Mouse (Mus musculus): ENCODE data around the gene Pcdh15.

Gene Pcdh15

DNA sequence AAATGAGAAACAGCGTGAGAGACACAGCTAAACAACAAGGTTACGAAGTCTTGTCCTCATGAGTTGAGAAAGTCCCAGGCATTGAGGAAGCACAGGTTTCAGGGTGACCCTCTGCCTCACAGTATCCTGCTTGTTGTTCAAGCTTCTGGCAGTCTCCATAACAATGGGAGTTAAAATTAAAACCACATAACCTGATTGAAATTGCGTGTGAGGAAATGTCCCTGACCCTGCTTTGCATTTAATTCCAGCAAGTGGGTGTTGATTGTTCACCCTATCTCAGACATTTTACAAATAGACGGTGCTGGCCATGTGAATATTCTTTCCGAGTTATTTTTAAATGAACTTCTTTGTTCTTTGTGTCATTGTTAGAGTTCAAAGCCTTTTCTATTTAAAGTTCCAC lies 1171.8 kb downstream of the Pcdh15 start:
- DNase-seq (ENCODE audit: low spot score in 2 of 2) = no peak

DNA sequence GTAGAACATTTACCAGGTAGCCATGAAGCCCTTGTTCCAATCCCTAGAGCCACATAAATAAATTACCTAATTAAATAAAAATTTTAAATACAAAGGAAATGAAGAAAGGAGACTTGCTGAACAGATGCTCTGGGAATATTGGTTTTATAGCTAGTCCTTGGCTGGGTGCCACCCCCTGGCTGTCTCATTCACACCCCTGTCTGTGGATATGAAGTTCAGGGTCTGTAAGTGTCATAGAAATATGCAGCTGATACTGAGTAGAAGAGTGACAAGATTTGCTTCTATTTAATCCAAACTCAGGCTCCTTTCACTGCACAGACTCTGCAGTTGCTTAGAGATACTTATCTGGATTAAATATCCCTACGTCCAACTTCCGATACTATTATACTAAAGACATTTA lies 1205.0 kb downstream of the Pcdh15 start:
- no peak for DNase-seq (ENCODE audit: low spot score in 2 of 2)

- DNase-seq (ENCODE audit: low spot score in 2 of 2) = no peak
Measured at GRCm38 (mm10) chr10:74305439-74306158, 1206.5 kb downstream of the Pcdh15 start.

DNA sequence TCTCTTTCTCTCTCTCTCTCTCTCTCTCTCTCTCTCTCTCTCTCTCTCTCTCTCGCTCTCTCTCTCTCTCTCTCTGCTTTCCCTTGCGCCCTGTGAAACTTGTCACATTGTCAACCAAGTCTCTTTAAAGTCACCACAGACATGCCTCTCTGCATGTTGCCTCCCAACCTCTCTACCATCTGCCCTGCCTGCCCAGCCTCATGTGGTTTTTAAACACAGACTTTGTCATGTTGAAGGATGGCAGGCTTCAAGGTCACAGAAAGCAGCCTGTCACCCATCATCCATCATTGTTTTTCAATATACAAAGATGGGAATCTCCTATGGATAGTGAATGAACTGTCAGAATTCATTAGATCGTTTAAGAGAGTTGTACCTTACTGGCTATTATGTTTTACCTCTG lies 1207.9 kb downstream of the Pcdh15 start:
- DNase-seq (ENCODE audit: low spot score in 2 of 2) = no peak

DNA sequence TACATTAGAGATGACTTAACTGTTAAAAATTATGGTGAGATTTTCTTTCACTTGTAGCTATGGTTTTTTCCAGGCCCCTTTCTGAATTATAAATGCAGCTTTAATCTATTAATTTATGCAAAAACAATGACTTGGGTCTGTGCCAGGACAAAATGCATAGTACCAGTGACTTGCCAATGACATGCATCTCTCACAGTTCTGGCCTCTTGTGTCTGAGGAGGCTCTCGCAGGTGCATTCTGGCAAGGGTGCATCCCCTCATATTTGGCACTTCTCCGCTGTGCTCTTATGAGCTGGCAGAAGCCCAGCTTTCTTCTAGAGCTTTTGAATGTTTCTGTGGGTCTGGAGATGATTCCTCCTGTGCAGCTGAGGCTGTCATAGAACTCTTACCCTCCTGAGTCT lies 1216.9 kb downstream of the Pcdh15 start:
- no peak for DNase-seq (ENCODE audit: low spot score in 2 of 2)

- no peak for DNase-seq (ENCODE audit: low spot score in 2 of 2)
Measured at GRCm38 (mm10) chr10:74335412-74335811, 1236.3 kb downstream of the Pcdh15 start.

DNA sequence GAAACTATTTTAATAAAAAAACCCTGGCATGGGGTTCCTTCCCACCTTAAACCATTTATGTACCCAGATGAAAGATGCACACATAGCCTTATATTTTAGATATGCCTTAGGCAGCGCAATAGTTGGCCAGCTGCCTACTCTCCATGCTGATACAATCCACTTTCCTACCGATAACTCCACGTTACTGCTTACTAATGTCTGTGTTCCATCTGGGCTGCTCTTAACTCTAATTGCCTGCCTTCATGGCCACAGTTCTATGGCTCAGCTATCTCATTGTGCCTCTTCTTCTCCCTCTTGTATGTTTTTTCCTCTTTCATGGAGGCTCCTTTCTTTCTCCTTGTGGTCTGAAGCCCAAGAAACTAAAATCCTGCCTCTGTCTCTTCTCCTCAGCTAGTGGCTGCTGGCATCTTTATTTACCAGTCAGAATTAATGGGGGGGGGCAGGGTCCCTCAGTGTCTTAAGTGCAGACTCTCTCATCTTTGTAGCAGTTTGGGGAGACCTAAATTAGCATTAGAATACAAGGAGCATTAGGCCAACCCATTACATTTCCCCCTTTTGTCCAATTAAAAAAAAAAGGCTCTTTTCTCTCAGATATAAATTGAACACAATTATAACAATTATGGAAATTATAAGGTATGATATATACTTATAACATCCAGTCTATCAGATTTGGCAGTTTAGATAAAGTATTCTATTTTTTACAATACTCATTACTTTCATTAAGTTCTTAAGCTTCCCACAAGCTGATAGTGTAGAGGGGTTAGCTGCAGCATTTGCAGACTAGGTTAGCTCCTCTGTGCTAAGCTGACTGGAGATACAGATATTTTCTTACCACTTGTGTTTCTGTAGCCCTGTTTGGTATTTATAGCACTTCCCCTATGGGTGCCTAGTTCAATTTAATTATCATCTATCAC lies 1240.4 kb downstream of the Pcdh15 start:
- DNase-seq (ENCODE audit: low spot score in 2 of 2) = no peak

- no peak for DNase-seq (ENCODE audit: low spot score in 2 of 2)
Measured at GRCm38 (mm10) chr10:74359526-74359925, 1260.4 kb downstream of the Pcdh15 start.

DNA sequence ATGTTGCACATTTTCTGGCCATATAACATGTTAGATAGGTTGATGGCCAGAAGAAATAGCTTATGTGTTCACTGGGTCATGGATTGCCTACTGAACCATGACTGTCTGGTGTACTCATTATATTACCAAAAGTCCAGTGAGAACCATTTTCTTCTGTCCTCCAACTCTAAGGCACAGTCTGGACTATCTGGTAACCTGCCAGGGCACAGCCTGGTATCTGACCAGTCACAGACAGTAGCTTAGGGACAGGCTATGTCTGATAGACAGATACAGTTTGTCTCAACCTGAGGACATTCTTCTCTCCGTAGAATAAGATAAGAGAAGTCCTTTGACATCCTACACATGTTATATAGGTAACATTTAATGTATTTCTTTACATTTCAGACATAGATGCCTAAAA lies 1279.6 kb downstream of the Pcdh15 start:
- DNase-seq (ENCODE audit: low spot score in 2 of 2) = no peak

DNA sequence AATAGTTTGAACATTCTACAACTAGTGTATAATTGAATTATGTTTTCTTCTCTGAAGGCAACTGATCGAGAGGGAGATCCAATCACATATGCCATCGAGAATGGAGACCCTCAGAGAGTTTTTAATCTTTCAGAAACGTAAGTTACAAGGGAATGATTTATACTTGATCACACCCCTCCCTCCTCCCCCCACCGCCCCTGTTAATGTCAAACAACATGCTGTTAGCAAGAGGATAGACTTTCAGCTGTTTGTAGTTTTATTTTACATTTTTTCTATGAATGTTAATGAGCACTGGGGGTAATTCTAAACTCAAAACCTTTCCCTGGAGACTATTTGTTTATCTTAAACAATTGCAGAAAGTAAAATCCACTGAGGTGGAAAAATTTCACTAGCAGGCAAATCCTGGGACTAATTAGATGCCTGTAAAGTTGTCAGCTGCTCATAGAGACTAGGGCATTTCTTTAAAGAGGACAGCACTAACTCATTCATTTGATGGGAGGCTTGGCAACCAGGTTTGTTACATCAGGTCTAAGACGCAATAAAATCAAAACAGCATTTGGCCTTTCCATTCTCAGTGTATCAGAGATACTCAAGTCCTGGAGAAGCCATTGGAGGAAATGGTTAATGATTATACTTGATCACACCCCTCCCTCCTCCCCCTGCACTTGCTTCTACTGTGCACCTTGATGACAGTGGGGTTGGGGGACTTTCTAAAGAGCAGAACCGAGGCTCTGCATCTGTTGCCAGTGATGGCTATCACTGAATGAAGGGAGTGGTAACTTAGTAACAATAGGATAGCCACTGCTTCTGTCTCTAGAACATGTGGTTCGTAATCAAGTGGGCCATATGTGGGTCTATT lies 1280.4 kb downstream of the Pcdh15 start:
- DNase-seq (ENCODE audit: low spot score in 2 of 2) = no peak

GRCm38 (mm10) chr10:74387538-74388499 lies 1288.7 kb downstream of the Pcdh15 start:
- DNase-seq (ENCODE audit: low spot score in 2 of 2) = no peak

GRCm38 (mm10) chr10:74403111-74403510 lies 1304.0 kb downstream of the Pcdh15 start:
- DNase-seq (ENCODE audit: low spot score in 2 of 2) = no peak

GRCm38 (mm10) chr10:74414021-74414420 lies 1314.9 kb downstream of the Pcdh15 start:
- DNase-seq (ENCODE audit: low spot score in 2 of 2) = no peak

GRCm38 (mm10) chr10:74414945-74415344 lies 1315.8 kb downstream of the Pcdh15 start:
- no peak for DNase-seq (ENCODE audit: low spot score in 2 of 2)

- DNase-seq (ENCODE audit: low spot score in 2 of 2) = no peak
Measured at GRCm38 (mm10) chr10:74415359-74415758, 1316.2 kb downstream of the Pcdh15 start.

DNA sequence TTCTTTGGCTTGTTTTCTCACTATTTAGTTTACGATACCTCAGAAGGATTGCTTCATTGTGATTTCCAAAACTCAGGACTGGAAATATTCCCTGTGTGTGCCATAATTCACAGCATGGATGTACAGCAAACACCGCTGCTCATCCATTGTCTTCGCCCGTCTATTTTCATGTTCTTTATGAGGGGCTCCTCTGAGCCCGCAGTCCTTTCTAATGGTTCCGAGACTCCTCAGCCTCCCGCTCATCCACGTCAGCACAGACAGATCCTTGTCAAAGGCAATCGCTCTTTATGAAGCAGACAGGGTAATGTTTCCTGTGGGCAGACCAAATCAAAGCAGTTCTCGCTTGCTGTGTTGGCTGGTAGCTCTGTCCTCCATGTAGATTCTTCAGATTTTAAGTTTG lies 1316.8 kb downstream of the Pcdh15 start:
- DNase-seq (ENCODE audit: low spot score in 2 of 2) = no peak

GRCm38 (mm10) chr10:74450069-74450468 lies 1350.9 kb downstream of the Pcdh15 start:
- DNase-seq (ENCODE audit: low spot score in 2 of 2) = no peak

DNA sequence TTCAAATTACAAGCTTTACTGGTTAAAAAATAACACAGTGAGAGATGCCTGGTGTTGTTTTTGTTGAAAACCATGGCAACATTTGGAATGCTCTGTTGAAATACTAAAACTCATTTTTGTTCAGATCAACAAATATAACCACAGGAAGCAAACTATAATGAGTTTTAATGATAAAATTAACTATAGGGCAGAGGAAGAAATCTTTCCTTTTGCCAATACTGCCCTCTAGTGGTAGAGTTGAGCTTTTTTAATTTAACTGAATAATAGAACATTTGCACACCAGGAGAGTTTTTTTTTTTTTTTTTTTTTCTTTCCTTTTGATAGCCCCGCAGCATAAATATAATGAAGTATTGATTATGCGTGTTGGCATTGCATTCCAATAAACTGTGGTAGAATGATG lies 1364.8 kb downstream of the Pcdh15 start:
- no peak for DNase-seq (ENCODE audit: low spot score in 2 of 2)

GRCm38 (mm10) chr10:74480779-74481178 lies 1381.6 kb downstream of the Pcdh15 start:
- DNase-seq (ENCODE audit: low spot score in 2 of 2) = no peak

GRCm38 (mm10) chr10:74512315-74512714 lies 1413.2 kb downstream of the Pcdh15 start:
- no peak for DNase-seq (ENCODE audit: low spot score in 2 of 2)

- DNase-seq (ENCODE audit: low spot score in 2 of 2) = no peak
Measured at GRCm38 (mm10) chr10:74513743-74514142, 1414.6 kb downstream of the Pcdh15 start.
